Mouse (Mus musculus): ENCODE measurements around the gene Med12. TPM values are rescaled to one million over a fixed set of nuclear protein-coding genes. Genes with fewer than 3 reads are reported as not detected.
A peak's percentile ranks its signal among the peaks of the same experiment; 100 is the strongest.

Gene Med12
- 10 to 100 TPM; 21.2 to 39.4 TPM for total RNA-seq (2021)

GRCm38 (mm10) chrX:101273875-101274738 is at the start of gene Med12:
Gene Med12, plus strand, starts transcription at chrX:101274030.
- DNase-seq (ENCODE audit: extremely low spot score in 1 of 2, low spot score in 1 of 2): peak; percentile 64 to 65

DNA sequence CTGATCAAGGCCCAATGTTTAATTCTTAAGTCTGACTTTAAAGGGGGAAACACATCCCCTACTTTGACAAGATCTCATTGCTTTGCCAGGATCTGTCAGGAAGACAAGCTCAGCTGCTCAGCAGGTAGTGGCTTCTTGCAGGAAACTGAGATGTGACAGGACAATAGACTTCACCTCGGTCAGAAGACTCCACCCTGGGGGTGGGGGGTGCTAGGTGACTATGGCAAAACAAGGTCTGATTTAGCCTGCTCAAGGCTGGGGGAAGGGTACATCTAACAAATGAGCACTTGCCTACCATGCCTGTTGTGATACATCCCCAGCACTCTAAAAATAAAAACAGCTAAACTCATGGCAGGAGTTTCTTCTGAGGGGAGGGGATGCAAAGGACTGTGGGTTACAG is 28.8 kb upstream of the Med12 start:
- DNase-seq (ENCODE audit: extremely low spot score in 1 of 2, low spot score in 1 of 2): no peak

DNA sequence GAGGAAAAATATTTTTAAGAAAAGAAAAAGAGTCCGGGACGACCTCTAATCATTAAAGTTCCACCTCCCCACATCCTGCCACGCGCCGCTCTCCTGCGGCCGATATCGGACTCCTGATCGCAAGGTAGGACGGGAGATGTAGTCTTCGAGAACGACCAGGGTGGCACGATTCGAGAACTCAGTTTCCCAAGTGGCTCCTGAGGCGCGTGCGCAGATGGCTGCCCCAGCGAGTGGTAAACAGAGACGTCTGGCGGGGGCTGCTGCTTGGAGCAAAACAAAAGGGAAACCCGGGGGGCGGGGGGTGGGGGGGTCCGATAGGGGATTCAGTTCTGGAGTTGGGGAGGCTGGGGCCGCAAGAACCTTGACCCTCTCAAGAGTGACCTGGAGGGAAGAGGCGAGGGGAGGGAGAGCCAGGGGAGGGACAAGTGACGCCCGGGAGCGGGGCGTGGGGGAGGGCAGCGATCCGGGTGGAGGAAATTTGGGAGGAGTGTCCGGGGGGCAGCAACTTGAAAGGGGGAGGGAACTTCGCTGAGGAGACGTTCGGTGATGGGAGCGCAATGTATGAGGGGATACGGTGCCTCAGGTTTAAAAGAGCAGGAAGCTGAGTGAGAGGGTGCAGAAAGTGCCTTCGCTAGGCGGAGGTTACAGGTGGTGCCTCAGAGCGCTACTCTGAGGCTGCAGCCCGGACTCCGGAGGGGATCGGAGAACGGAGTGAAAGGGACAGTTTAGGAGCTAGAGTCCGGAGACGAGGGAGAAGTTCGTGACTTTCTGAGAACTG is 19.7 kb upstream of the Med12 start, which contains the start of gene Foxo4:
TSS of gene Foxo4 (plus strand) at position 577 of the 778 bp plus-strand sequence.
- DNase-seq (ENCODE audit: extremely low spot score in 1 of 2, low spot score in 1 of 2): peak; percentile 49 to 69

- no peak for DNase-seq (ENCODE audit: extremely low spot score in 1 of 2, low spot score in 1 of 2)
Measured at GRCm38 (mm10) chrX:101254740-101255139, 19.1 kb upstream of the Med12 start.

GRCm38 (mm10) chrX:101256603-101257002 is 17.2 kb upstream of the Med12 start:
- DNase-seq (ENCODE audit: extremely low spot score in 1 of 2, low spot score in 1 of 2): no peak

DNA sequence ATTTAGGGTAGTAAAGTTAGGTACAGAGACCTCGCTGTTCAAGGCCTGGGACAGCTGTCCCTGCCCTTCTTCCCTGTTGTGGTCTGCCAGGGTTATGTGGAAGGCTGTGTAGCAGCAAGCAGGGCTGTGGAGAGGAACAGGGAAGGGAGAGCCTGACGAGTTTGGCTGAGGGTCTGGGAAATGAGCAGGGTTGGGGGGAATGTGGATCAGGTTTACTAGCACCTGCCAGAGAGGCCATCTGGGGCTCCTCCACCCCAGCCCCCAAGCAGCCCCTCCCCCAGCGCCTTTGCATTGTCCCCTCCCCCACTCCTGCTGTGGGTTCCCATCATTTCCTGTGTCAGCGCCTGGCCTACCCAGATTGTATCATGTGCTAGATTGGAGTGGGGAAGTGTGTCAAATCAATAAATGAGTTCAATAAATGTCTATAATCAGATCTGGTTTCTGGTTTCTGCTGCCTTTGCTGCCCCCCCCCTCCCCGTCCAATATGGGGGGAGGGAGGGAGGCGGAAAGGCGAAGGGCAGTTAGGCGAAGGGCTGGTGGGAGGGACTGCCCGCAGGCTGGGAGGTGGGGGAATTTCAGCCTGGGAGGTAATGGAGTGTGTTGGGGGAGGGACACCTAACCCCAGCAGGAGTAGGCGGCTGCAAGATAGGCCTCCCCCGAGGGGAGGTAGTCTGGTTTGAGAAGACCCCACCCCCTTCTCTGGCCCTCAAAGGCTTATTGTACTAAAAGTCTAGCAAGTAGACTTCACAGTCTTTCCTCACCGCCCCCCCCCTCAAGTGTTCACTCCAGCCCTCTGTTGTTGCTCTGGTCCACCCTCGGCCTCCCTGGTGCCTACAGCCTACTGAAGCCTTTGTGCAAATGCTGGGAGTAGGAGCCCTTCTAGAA is 13.1 kb upstream of the Med12 start:
- no peak for DNase-seq (ENCODE audit: extremely low spot score in 1 of 2, low spot score in 1 of 2)

- DNase-seq (ENCODE audit: extremely low spot score in 1 of 2, low spot score in 1 of 2): no peak
Measured at GRCm38 (mm10) chrX:101263892-101264291, 9.9 kb upstream of the Med12 start, which contains the start of gene Gm614. Gene Gm614, minus strand, starts transcription at chrX:101263992.

GRCm38 (mm10) chrX:101266631-101267030 is 7.2 kb upstream of the Med12 start:
- DNase-seq (ENCODE audit: extremely low spot score in 1 of 2, low spot score in 1 of 2): no peak

- DNase-seq (ENCODE audit: extremely low spot score in 1 of 2, low spot score in 1 of 2): no peak
Measured at GRCm38 (mm10) chrX:101268025-101268754, 5.6 kb upstream of the Med12 start, which contains the start of gene Il2rg. Gene Il2rg, minus strand, starts transcription at chrX:101268255.

DNA sequence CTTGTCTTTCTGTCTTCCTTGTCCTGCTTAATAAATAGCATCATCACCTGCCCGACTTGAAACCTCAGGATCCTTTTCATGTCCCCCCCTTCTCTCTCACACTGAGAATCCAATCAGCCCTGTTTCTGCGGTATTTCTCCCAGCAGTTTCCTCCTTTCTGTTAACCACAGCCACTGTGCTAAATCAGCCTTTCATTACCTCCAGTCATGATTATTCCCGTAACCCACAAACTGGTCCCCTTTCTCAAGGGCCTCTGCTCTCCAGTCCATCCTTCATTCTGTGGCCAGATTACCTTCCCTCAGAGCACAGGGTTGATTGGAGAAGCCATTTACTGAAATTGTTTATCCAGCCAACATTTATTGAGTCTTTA is 5.1 kb upstream of the Med12 start, which contains the start of gene Gm20489:
TSS of gene Gm20489 (minus strand) at position 269 of the 370 bp plus-strand sequence.
- DNase-seq (ENCODE audit: extremely low spot score in 1 of 2, low spot score in 1 of 2): no peak

DNA sequence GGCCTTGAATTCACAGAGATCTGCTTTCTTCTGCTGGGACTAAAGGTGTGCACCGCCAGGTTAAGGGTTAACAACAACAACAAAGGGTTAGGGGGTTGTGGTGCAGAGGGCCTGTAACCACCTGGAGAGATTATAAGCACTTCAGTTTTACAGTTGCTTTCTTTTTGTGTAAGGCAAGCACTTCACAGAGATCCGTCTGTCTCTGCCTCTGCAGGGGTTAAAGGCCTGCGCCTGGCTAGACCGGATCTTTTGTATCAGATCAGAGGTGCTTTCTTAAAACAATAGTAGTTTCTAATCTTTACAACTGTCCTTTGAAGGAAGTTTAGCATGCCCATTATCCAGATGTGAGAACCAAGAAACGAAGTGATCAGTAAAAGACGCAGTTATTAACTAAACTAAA is 420 bp upstream of the Med12 start:
- DNase-seq (ENCODE audit: extremely low spot score in 1 of 2, low spot score in 1 of 2): no peak

DNA sequence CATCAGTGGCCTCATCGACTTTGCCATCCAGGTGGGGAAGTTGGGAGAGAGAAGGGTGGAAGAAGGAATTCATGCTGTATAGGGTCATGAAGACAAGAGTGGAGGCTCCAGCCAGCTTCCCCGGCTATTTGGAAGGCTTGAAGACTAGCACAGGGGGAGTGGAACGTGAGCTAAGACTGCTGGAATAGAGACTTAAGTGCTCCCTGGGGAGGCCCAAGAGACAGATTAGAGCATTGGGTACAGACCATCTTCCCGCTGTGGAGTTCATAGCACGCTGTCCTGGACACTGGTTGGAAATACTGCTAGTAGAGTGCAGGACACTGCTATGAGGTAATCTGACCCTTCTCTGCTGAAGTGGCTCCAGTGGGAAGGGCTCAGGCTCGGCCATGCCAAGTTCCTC is 9.0 kb downstream of the Med12 start:
- DNase-seq (ENCODE audit: extremely low spot score in 1 of 2, low spot score in 1 of 2): no peak

- peak in 1 of 2 experiments; percentile 61 for DNase-seq (ENCODE audit: extremely low spot score in 1 of 2, low spot score in 1 of 2)
Measured at GRCm38 (mm10) chrX:101285534-101285933, 11.7 kb downstream of the Med12 start.

GRCm38 (mm10) chrX:101285953-101286670 is 12.3 kb downstream of the Med12 start:
- no peak for DNase-seq (ENCODE audit: extremely low spot score in 1 of 2, low spot score in 1 of 2)

DNA sequence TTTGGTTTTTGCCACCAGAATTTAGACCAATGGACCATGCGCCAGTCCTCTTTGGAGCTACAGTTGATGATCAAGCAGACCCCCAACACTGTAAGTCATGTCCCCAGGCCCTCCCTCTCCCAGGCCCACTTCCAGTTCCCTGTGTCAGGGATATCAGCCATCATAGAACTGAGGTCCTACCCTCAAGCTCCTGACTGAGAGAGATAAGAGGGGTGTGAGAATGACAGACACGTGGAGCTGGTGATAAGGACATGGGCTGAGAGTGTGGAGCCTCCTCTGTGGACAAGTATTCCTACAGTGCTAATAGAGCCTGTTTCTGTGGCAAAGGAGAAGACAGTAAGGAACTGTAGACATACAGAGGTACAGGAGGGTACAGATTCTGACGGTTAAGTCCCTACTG is 13.7 kb downstream of the Med12 start:
- no peak for DNase-seq (ENCODE audit: extremely low spot score in 1 of 2, low spot score in 1 of 2)

GRCm38 (mm10) chrX:101288432-101288831 is 14.6 kb downstream of the Med12 start:
- no peak for DNase-seq (ENCODE audit: extremely low spot score in 1 of 2, low spot score in 1 of 2)

- no peak for DNase-seq (ENCODE audit: extremely low spot score in 1 of 2, low spot score in 1 of 2)
Measured at GRCm38 (mm10) chrX:101289037-101289436, 15.2 kb downstream of the Med12 start.

GRCm38 (mm10) chrX:101290111-101290510 is 16.3 kb downstream of the Med12 start:
- no peak for DNase-seq (ENCODE audit: extremely low spot score in 1 of 2, low spot score in 1 of 2)

DNA sequence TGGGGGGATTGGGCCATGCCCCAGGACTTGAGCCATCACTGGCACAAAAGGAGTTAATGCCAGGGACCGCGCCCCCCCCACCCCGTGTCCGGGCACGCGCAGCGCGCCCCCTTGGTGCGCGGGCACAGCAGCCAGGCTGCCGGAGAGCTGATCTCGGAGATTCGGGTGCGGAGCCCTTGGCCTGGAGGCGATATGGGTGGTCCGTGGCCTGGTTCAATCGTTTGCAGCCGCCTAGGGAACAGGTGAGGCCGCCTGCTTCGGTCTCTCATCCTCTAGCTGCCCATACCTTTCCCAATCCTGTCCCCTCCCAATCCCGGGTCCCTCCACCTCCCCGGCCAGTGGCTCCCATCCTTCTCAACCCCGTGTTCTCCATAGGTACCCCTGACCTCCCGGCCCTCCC is 25.2 kb downstream of the Med12 start, which contains the start of gene Nlgn3:
TSS of gene Nlgn3 (plus strand) at position 114 of the 400 bp plus-strand sequence.
- DNase-seq (ENCODE audit: extremely low spot score in 1 of 2, low spot score in 1 of 2): peak; percentile 39 to 46

Data from layer of hippocampus, postnatal 25 days (tissue).